Mouse (Mus musculus) pancreas, adult 10 weeks (tissue): ENCODE measurements around the gene Anxa8. TPM values are rescaled to one million over a fixed set of nuclear protein-coding genes. Genes with fewer than 3 reads are reported as not detected.

Experiments used
- polyA plus RNA-seq: library from polyadenylated mRNA; stranded (reverse); fragments of 350-450 nt; fragmentation: Illumina TruSeq; extraction: RNeasy Lipid Tissue Mini Kit (QIAGEN cat#74804); gene quantifications from one replicate; pipeline ENCODE4 v1.2.3, GENCODE M21; 2015; ENCODE audit warnings: low read depth, low replicate concordance; ENCODE audit not compliant: insufficient read depth

The Anxa8 gene
- 2.5 TPM for polyA plus RNA-seq

GRCm38 (mm10) chr14:34085731-34086130, at the start of gene Anxa8:
Gene Anxa8 (plus strand): TSS chr14:34085981.

GRCm38 (mm10) chr14:34052516-34052915, 33.3 kb upstream of the Anxa8 start, which contains the start of gene Antxrl:
Gene Antxrl (plus strand): TSS chr14:34052707.

GRCm38 (mm10) chr14:34102601-34103000, 16.8 kb downstream of the Anxa8 start, which contains the start of gene A630023A22Rik:
Gene A630023A22Rik (minus strand): TSS chr14:34102754.

Other genes with a start within 250 kb of the Anxa8 start
- 6.8 TPM for gene Gdf10, start 162.4 kb upstream of the Anxa8 start, polyA plus RNA-seq
- not detected for gene Gdf2, start 144.9 kb upstream of the Anxa8 start, polyA plus RNA-seq
- gene Rbp3, start 132.0 kb upstream of the Anxa8 start, polyA plus RNA-seq: not detected
- gene Zfp488, start 107.2 kb upstream of the Anxa8 start, polyA plus RNA-seq: not detected
- gene Gm30083, start 70.8 kb upstream of the Anxa8 start, polyA plus RNA-seq: not detected
- gene Gm5460, start 69.2 kb upstream of the Anxa8 start, polyA plus RNA-seq: not detected
- gene Antxrl, start 33.3 kb upstream of the Anxa8 start, polyA plus RNA-seq: not detected
- gene A630023A22Rik, start 16.8 kb downstream of the Anxa8 start, polyA plus RNA-seq: not detected
- not detected for gene Npy4r, start 66.5 kb downstream of the Anxa8 start, polyA plus RNA-seq
- not detected for gene Gprin2, start 115.7 kb downstream of the Anxa8 start, polyA plus RNA-seq
- gene Syt15, start 133.6 kb downstream of the Anxa8 start, polyA plus RNA-seq: 5.6 TPM
- gene Shld2, start 224.5 kb downstream of the Anxa8 start, polyA plus RNA-seq: 1.7 TPM
- gene Glud1, start 224.7 kb downstream of the Anxa8 start, polyA plus RNA-seq: 29.8 TPM